Mouse (Mus musculus) megakaryocyte, embryonic 14.5 days (primary cell): ENCODE results near the gene Calhm3. TPM values are rescaled to one million over a fixed set of nuclear protein-coding genes. Genes with fewer than 3 reads are reported as not detected.

Source experiments
- H3K27me3 ChIP-seq: replicated peaks from 2 replicates; pipeline ENCODE3; 2012; ENCODE audit warnings: inconsistent platforms
- H3K36me3 ChIP-seq: replicated peaks from 2 replicates; pipeline ENCODE3; 2012; ENCODE audit warnings: low read length, inconsistent platforms, mixed read lengths
- H3K4me1 ChIP-seq: 2 replicates; pipeline ENCODE4 v1.6.1; 2012; ENCODE audit warnings: inconsistent platforms
- H3K4me3 ChIP-seq: replicated peaks from 2 replicates; pipeline ENCODE3; 2012; ENCODE audit warnings: moderate library complexity, mild to moderate bottlenecking, inconsistent platforms
- H3K9me3 ChIP-seq: 2 replicates; pipeline ENCODE4 v1.6.1; 2012; ENCODE audit warnings: inconsistent platforms
- FLI1 ChIP-seq: IDR thresholded peaks from 2 replicates; pipeline ENCODE4 v1.6.1; 2012; ENCODE audit warnings: low read length, inconsistent platforms, mixed read lengths
- GATA1 ChIP-seq: IDR thresholded peaks from 3 replicates; pipeline ENCODE4 v1.6.1; 2012; ENCODE audit warnings: mixed read lengths, low read length, inconsistent platforms, borderline replicate concordance
- polyA plus RNA-seq: library from polyadenylated mRNA; stranded (reverse); fragments of >175 nt; gene quantifications from 2 replicates; pipeline ENCODE4 v1.2.3, GENCODE M21; 2012; ENCODE audit warnings: low replicate concordance; ENCODE audit not compliant: insufficient read depth

Calhm3 gene
- not detected in 2 replicates for polyA plus RNA-seq

GRCm38 (mm10) chr19:47157664-47158063 lies at the start of gene Calhm3:
Gene Calhm3 (minus strand): TSS chr19:47157764.
- H3K36me3 ChIP-seq: no peaks in the 10 kb centered on the region
- TF ChIP-seq GATA1 (no peak), FLI1 (no peak)
- no peaks in the 10 kb centered on the region for H3K9me3 ChIP-seq
- H3K27me3 ChIP-seq: peaks cover 40% of the 10 kb centered on the region
- no peak within 1 kb of the TSS for H3K4me3 ChIP-seq
- H3K4me1 ChIP-seq: peaks cover 3% of the 10 kb centered on the region; the same call in 1 of the 2 replicates

- Histone ChIP-seq H3K36me3 (no peaks in the 10 kb centered on the region), H3K9me3 (peaks cover 8% of the 10 kb centered on the region), H3K4me1 (peaks cover 4% of the 10 kb centered on the region; the same call in 1 of the 2 replicates), H3K27me3 (peaks cover 49% of the 10 kb centered on the region), H3K4me3 (no peak overlapping the region)
- TF ChIP-seq GATA1: no peak
- TF ChIP-seq FLI1: no peak
These were observed 48.6 kb upstream of the Calhm3 start for GRCm38 (mm10) chr19:47206126-47206525.

- H3K4me3 ChIP-seq: no peak overlapping the region
- TF ChIP-seq FLI1 (no peak), GATA1 (no peak)
These were observed 47.1 kb upstream of the Calhm3 start for GRCm38 (mm10) chr19:47204653-47205052.

DNA sequence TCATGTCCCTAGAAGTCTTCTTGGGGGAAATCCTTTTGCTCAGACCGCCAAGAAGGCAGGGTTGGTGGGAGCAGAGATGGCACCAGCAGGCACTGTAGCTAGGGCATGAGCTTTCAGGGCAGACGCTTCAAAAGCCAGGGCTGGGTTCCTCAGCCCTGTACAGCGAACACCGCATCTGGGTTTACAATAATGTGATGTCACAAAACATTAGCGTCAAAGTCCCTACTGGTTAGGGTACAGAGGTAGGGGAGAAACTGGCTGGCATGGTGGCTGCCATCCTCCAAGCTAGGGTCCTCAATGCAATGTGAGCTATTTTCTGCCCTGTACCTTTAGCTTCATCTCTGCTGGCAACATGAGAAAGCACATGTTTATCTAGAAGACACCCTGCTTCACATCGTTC lies 45.5 kb upstream of the Calhm3 start:
- no peak for TF ChIP-seq FLI1
- H3K36me3 ChIP-seq: no peaks in the 10 kb centered on the region
- peaks cover 64% of the 10 kb centered on the region for H3K27me3 ChIP-seq
- no peaks in the 10 kb centered on the region for H3K4me1 ChIP-seq
- H3K4me3 ChIP-seq: no peak overlapping the region
- 0 out of 2 replicates have a peak, but pooled peaks cover 3% of the 10 kb centered on the region for H3K9me3 ChIP-seq

More at GRCm38 (mm10) chr19:47204653-47205052, 47.1 kb upstream of the Calhm3 start:
- no peaks in the 10 kb centered on the region for H3K36me3 ChIP-seq
- H3K4me1 ChIP-seq: no peaks in the 10 kb centered on the region
- peaks cover 56% of the 10 kb centered on the region for H3K27me3 ChIP-seq
- peaks cover 8% of the 10 kb centered on the region for H3K9me3 ChIP-seq

DNA sequence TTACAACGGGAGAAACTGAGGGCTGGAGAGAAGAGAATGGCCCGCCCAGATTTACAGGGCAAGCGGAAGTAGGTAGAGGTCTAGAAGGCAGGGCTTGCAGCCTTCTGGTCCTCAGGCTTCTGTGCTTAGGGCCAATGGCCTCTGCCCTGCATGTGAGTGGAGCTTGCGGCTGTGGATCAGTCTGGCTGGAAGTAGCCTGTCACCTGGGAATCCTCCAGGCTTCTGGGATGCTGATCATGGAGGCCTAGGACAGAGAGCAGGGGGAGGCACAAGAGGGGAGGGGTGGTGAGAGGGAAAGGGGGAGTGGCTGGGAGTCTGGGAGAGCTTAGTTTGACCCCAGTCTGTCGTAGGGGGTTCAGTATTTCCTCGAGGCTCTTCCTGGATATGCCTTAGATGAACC lies 44.9 kb upstream of the Calhm3 start:
- 0 out of 2 replicates have a peak, but pooled peaks cover 3% of the 10 kb centered on the region for H3K9me3 ChIP-seq
- no peaks in the 10 kb centered on the region for H3K36me3 ChIP-seq
- H3K27me3 ChIP-seq: peaks cover 65% of the 10 kb centered on the region
- no peaks in the 10 kb centered on the region for H3K4me1 ChIP-seq
- TF ChIP-seq GATA1 (no peak), FLI1 (no peak)
- H3K4me3 ChIP-seq: no peak overlapping the region

GRCm38 (mm10) chr19:47201972-47202371 lies 44.4 kb upstream of the Calhm3 start:
- no peak overlapping the region for H3K4me3 ChIP-seq
- TF ChIP-seq FLI1 (no peak), GATA1 (no peak)
- no peaks in the 10 kb centered on the region for H3K4me1 ChIP-seq
- peaks cover 66% of the 10 kb centered on the region for H3K27me3 ChIP-seq
- no peaks in the 10 kb centered on the region for H3K36me3 ChIP-seq
- 0 out of 2 replicates have a peak, but pooled peaks cover 3% of the 10 kb centered on the region for H3K9me3 ChIP-seq

GRCm38 (mm10) chr19:47198671-47199350 lies 41.2 kb upstream of the Calhm3 start:
- Histone ChIP-seq H3K4me3 (no peak overlapping the region), H3K27me3 (peaks cover 54% of the 10 kb centered on the region), H3K4me1 (no peaks in the 10 kb centered on the region), H3K36me3 (no peaks in the 10 kb centered on the region), H3K9me3 (no peaks in the 10 kb centered on the region)
- TF ChIP-seq GATA1 (no peak), FLI1 (no peak)

GRCm38 (mm10) chr19:47192158-47192557 lies 34.6 kb upstream of the Calhm3 start:
- Histone ChIP-seq H3K4me3 (no peak overlapping the region), H3K27me3 (peaks cover 34% of the 10 kb centered on the region), H3K36me3 (no peaks in the 10 kb centered on the region), H3K4me1 (peaks cover 22% of the 10 kb centered on the region), H3K9me3 (no peaks in the 10 kb centered on the region)
- TF ChIP-seq GATA1 (no peak), FLI1 (no peak)

DNA sequence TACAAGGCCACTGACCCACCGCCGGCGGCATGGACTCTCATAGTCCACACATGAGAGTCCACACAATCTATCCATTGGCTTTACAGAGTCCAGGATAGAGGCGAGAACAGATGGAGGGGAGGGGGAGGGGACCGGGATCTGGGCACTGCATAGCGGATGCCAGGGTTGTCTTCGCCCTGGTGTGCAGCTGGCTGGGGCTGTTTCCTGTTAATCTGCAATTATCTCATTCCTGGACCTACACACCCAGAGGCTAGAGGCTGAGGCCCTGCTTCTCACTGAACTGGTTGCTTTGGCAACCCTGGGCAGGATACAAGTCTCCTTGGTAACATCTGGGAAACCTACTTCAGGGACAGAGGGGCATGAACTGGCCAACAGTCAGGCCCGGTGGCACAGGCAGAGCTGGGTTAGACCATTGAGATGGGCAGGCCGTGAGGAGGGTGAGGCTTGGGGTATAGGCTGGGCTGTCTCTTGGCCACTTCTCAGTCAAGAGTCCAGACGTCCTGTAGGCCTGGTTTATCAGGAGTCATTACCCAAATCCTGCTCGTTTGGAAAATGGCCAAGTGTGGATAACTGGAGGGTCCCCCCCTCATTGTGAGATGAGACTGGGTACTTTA lies 31.1 kb upstream of the Calhm3 start:
- Histone ChIP-seq H3K9me3 (no peaks in the 10 kb centered on the region), H3K27me3 (peaks cover 54% of the 10 kb centered on the region), H3K4me3 (no peak overlapping the region), H3K36me3 (no peaks in the 10 kb centered on the region), H3K4me1 (peaks cover 25% of the 10 kb centered on the region)
- TF ChIP-seq GATA1 (no peak), FLI1 (no peak)
